Mouse (Mus musculus): ENCODE data around the gene Prl3c1.
"Not testable (repeated sequence)": the region's sequence is repeated elsewhere in the genome, so short reads cannot be mapped to it uniquely, and the experiment has no call there.

The Prl3c1 gene

GRCm38 (mm10) chr13:27196359-27196758 is at the start of gene Prl3c1:
Gene Prl3c1 (plus strand): TSS chr13:27196659.
- no peak for DNase-seq (ENCODE audit: low spot score)

- no peak for DNase-seq (ENCODE audit: low spot score)
Observed at GRCm38 (mm10) chr13:27148264-27148663, 48.2 kb upstream of the Prl3c1 start.

- not testable (repeated sequence) for DNase-seq (ENCODE audit: low spot score)
Observed at GRCm38 (mm10) chr13:27156490-27156889, 40.0 kb upstream of the Prl3c1 start, which contains the start of gene Prl3d3. Gene Prl3d3 (plus strand): TSS chr13:27156790.

- DNase-seq (ENCODE audit: low spot score), result no peak
Observed at GRCm38 (mm10) chr13:27241547-27241946, 45.1 kb downstream of the Prl3c1 start, which contains the start of gene Prl3b1. Gene Prl3b1 (plus strand): TSS chr13:27241847.
